Mouse (Mus musculus) ES-Bruce4 (cell line): ENCODE data around the gene Epx. TPM values are rescaled to one million over a fixed set of nuclear protein-coding genes. Genes with fewer than 3 reads are reported as not detected.
"Not testable (repeated sequence)": the region's sequence is repeated elsewhere in the genome, so short reads cannot be mapped to it uniquely, and the experiment has no call there.

ENCODE experiments used
- H3K27ac ChIP-seq: 2 replicates; pipeline ENCODE4 v1.5.1; 2012; ENCODE audit warnings: low read length, inconsistent platforms; ENCODE audit not compliant: insufficient read depth
- H3K27me3 ChIP-seq: 2 replicates; pipeline ENCODE4 v1.6.1; 2012; ENCODE audit warnings: mild to moderate bottlenecking, low read length, inconsistent platforms; ENCODE audit not compliant: control insufficient read depth, poor library complexity, insufficient read depth, severe bottlenecking
- H3K36me3 ChIP-seq: 2 replicates; pipeline ENCODE4 v1.6.1; 2012; ENCODE audit warnings: inconsistent platforms, mild to moderate bottlenecking, low read length, moderate library complexity; ENCODE audit not compliant: control insufficient read depth, poor library complexity, insufficient read depth, severe bottlenecking
- H3K4me1 ChIP-seq: one replicate; pipeline ENCODE4 v1.8.1; 2011; ENCODE audit warnings: low read length; ENCODE audit not compliant: control insufficient read depth, insufficient read depth
- H3K4me3 ChIP-seq: 2 replicates; pipeline ENCODE4 v1.5.1; 2011; ENCODE audit warnings: low read depth, mild to moderate bottlenecking, low read length
- H3K9ac ChIP-seq: 2 replicates; pipeline ENCODE4 v1.6.1; 2012; ENCODE audit warnings: low read depth, mild to moderate bottlenecking, inconsistent platforms; ENCODE audit not compliant: poor library complexity, severe bottlenecking
- H3K9me3 ChIP-seq: replicated peaks from 2 replicates; pipeline ENCODE4 v1.6.1; 2012; ENCODE audit warnings: mild to moderate bottlenecking, low read length, inconsistent platforms; ENCODE audit not compliant: control insufficient read depth, poor library complexity, insufficient read depth, severe bottlenecking
- CTCF ChIP-seq: IDR thresholded peaks from one replicate; pipeline ENCODE4 v1.8.1; 2011; ENCODE audit warnings: low read depth, low read length
- EP300 ChIP-seq: IDR thresholded peaks from 2 replicates; pipeline ENCODE4 v1.6.1; 2011; ENCODE audit warnings: low read depth, low read length; ENCODE audit not compliant: insufficient read depth
- POLR2A ChIP-seq: IDR thresholded peaks from one replicate; pipeline ENCODE4 v1.8.1; 2011; ENCODE audit warnings: low read length; ENCODE audit not compliant: insufficient read depth
- polyA plus RNA-seq: library from polyadenylated mRNA; stranded (reverse); fragments of >200 nt; gene quantifications from 2 replicates; pipeline ENCODE4 v1.2.4, GENCODE M21; 2011; ENCODE audit warnings: low read depth; ENCODE audit not compliant: missing spikeins, insufficient read depth, insufficient read length

The Epx gene
- polyA plus RNA-seq, 1 experiment: not detected

DNA sequence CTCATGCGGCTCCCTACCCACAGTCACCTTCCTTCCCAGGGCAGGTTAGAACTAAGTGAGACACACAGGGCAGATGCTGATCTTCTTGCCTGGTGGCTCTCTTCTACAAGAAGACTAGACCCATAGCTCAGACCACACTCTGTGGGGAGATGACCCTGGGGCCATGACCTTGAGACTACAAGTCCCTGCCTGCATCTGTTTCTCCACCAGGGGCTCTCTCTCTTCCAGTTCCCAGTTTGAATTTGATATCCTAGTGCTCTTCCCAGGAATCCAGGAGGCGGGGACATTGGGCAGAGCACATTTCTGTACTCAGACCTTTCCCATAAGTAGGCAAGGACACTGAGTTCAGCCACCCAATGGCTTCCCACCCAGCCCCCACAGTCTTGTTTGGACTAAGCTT lies 5.2 kb downstream of the Epx start:
- Histone ChIP-seq H3K9ac (no peak overlapping the region), H3K27ac (no peak overlapping the region), H3K27me3 (no peaks in the 10 kb centered on the region), H3K4me1 (no peaks in the 10 kb centered on the region), H3K4me3 (no peak overlapping the region), H3K36me3 (no peaks in the 10 kb centered on the region), H3K9me3 (no peaks in the 10 kb centered on the region)
- TF ChIP-seq POLR2A: no peak
- no peak for TF ChIP-seq CTCF
- no peak for TF ChIP-seq EP300

DNA sequence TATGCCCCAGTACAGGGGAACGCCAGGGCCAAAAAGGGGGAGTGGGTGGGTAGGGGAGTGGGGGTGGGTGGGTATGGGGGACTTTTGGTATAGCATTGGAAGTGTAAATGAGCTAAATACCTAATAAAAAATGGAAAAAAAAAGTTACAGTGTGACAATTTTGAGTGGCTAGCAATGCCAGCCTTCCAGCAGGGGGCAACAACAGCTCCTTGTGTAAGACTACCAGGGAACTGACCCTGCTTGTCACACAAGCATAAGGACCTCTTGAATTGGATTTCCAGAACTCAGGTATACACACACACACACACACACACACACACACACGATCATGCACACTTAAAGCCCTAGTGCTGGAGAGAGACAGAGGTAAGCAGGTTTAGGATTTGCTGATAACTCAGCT lies 8.4 kb downstream of the Epx start:
- H3K4me3 ChIP-seq, H3K27ac ChIP-seq: not testable (repeated sequence)

DNA sequence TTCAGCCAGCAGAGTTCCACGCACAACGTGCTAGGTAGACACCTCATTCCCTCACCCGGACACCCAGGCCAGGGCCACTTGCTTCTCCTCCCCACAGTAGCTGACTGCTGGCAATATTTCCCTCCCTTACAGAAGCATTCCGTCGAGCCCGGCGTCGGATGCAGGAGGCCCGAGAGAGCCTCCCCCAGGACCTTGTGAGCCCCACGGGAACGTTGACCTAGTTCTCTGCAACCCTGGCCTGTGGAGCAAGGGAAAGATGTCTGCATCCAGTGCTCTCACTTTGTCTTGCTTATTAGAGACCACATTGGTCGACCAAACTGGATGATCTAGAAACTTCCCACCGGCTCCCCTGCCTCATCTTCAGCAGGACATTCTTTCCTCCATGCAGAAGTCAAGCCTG lies 12.5 kb downstream of the Epx start:
- Histone ChIP-seq H3K9ac (no peak overlapping the region), H3K36me3 (peaks cover 4% of the 10 kb centered on the region; the same call in 1 of the 2 replicates)
- no peak for TF ChIP-seq CTCF
- TF ChIP-seq POLR2A: no peak
- TF ChIP-seq EP300: no peak

More for the DNA sequence above, 8.4 kb downstream of the Epx start:
- H3K9me3 ChIP-seq, H3K27me3 ChIP-seq, H3K9ac ChIP-seq, H3K36me3 ChIP-seq, H3K4me1 ChIP-seq: not testable (repeated sequence)

GRCm38 (mm10) chr11:87860426-87860825 lies 14.9 kb downstream of the Epx start:
- Histone ChIP-seq H3K9me3 (no peaks in the 10 kb centered on the region), H3K27me3 (no peaks in the 10 kb centered on the region), H3K36me3 (peaks cover 5% of the 10 kb centered on the region; the same call in 1 of the 2 replicates), H3K27ac (no peak overlapping the region), H3K4me3 (no peak overlapping the region), H3K9ac (no peak overlapping the region), H3K4me1 (no peaks in the 10 kb centered on the region)
- TF ChIP-seq POLR2A: no peak

More for the DNA sequence above, 12.5 kb downstream of the Epx start:
- Histone ChIP-seq H3K4me3 (no peak overlapping the region), H3K27me3 (no peaks in the 10 kb centered on the region), H3K27ac (no peak overlapping the region), H3K4me1 (no peaks in the 10 kb centered on the region), H3K9me3 (no peaks in the 10 kb centered on the region)

DNA sequence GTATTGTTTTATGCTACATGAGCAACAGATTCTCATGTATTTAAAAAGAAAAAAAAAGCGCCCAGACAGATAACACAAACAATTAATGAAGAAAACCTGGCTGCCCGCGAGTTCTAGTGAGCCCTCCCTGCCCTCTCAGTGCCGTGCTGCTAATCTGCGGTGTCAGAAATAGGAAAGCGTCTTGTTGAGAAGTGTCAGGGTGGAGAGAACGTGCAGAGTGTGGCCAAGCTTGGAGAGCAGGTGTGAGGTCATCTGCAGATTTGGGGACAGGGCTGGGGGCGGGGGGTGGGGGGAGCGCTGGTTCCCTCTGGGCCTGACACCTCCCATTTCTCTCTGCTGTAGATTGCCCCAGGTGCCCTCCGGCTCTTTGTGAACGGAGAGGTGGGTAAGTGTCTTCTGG lies 16.1 kb downstream of the Epx start:
- Histone ChIP-seq H3K27ac (no peak overlapping the region), H3K4me1 (no peaks in the 10 kb centered on the region), H3K9ac (no peak overlapping the region), H3K9me3 (no peaks in the 10 kb centered on the region), H3K27me3 (no peaks in the 10 kb centered on the region), H3K4me3 (no peak overlapping the region), H3K36me3 (peaks cover 5% of the 10 kb centered on the region; the same call in 1 of the 2 replicates)
- no peak for TF ChIP-seq CTCF
- TF ChIP-seq POLR2A: no peak
- no peak for TF ChIP-seq EP300

DNA sequence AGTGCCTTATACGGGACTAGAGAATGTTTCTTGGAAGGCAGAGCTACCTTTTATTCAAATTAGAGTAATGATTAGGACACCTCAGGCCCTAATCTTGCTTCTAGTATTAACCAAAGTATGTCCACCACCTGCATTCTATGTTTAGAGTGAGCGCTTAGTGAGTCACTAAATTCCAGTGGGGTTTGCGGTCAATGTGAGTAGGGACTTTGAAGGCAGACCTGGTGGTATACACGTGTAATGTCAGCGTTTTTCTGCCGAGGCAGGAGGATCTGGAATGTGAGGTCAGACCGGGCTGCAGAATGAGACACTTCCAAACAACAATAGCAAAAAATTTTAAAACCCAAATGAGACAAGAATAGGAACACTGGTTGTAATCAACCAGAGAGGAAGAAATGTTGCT lies 20.8 kb downstream of the Epx start:
- H3K9ac ChIP-seq: no peak overlapping the region
- H3K4me3 ChIP-seq: no peak overlapping the region
- peaks cover 5% of the 10 kb centered on the region; the same call in 1 of the 2 replicates for H3K36me3 ChIP-seq
- H3K27me3 ChIP-seq: no peaks in the 10 kb centered on the region
- no peaks in the 10 kb centered on the region for H3K4me1 ChIP-seq
- TF ChIP-seq CTCF (no peak), EP300 (no peak), POLR2A (no peak)
- no peaks in the 10 kb centered on the region for H3K9me3 ChIP-seq
- no peak overlapping the region for H3K27ac ChIP-seq
